Mouse (Mus musculus) testis, adult 2 months (tissue): ENCODE data around the gene Apex1. TPM values are rescaled to one million over a fixed set of nuclear protein-coding genes. Genes with fewer than 3 reads are reported as not detected.
"Not testable (repeated sequence)": the region's sequence is repeated elsewhere in the genome, so short reads cannot be mapped to it uniquely, and the experiment has no call there.

Experiments used
- H3K27ac ChIP-seq: fragments of 200-500 bp; 2 replicates; pipeline ENCODE4 v1.5.1; 2012; ENCODE audit warnings: low read depth, low read length; ENCODE audit not compliant: control insufficient read depth, insufficient read depth
- H3K27me3 ChIP-seq: fragments of 200-500 bp; 2 replicates; pipeline ENCODE4 v1.6.1; 2012; ENCODE audit warnings: mild to moderate bottlenecking, low read length, moderate library complexity; ENCODE audit not compliant: control insufficient read depth, insufficient read depth
- H3K36me3 ChIP-seq: fragments of 200-500 bp; 2 replicates; pipeline ENCODE4 v1.6.1; 2012; ENCODE audit warnings: mild to moderate bottlenecking, low read length; ENCODE audit not compliant: control insufficient read depth, insufficient read depth
- H3K4me1 ChIP-seq: fragments of 200-500 bp; 2 replicates; pipeline ENCODE4 v1.6.1; 2012; ENCODE audit warnings: low read length; ENCODE audit not compliant: control insufficient read depth, insufficient read depth
- H3K4me3 ChIP-seq: fragments of 200-500 bp; 2 replicates; pipeline ENCODE4 v1.5.1; 2012; ENCODE audit warnings: low read depth, mild to moderate bottlenecking, low read length, moderate library complexity, mixed read lengths; ENCODE audit not compliant: control insufficient read depth
- CTCF ChIP-seq: fragments of 200-500 bp; IDR thresholded peaks from 2 replicates; pipeline ENCODE4 v1.5.1; 2012; ENCODE audit warnings: low read depth, mild to moderate bottlenecking, inconsistent platforms, low read length, moderate library complexity; ENCODE audit not compliant: control insufficient read depth, insufficient read depth, insufficient replicate concordance
- POLR2A ChIP-seq: fragments of 200-500 bp; IDR thresholded peaks from 2 replicates; pipeline ENCODE4 v1.6.1; 2012; ENCODE audit warnings: low read depth, mild to moderate bottlenecking, inconsistent platforms, low read length, moderate library complexity; ENCODE audit not compliant: control insufficient read depth
- polyA plus RNA-seq: library from polyadenylated mRNA; depleted of rRNA; stranded (reverse); fragments of >200 nt; gene quantifications from 2 replicates; pipeline ENCODE4 v1.2.3, GENCODE M21; 2012

Gene Apex1
- polyA plus RNA-seq, 1 experiment = 33.9 TPM

DNA sequence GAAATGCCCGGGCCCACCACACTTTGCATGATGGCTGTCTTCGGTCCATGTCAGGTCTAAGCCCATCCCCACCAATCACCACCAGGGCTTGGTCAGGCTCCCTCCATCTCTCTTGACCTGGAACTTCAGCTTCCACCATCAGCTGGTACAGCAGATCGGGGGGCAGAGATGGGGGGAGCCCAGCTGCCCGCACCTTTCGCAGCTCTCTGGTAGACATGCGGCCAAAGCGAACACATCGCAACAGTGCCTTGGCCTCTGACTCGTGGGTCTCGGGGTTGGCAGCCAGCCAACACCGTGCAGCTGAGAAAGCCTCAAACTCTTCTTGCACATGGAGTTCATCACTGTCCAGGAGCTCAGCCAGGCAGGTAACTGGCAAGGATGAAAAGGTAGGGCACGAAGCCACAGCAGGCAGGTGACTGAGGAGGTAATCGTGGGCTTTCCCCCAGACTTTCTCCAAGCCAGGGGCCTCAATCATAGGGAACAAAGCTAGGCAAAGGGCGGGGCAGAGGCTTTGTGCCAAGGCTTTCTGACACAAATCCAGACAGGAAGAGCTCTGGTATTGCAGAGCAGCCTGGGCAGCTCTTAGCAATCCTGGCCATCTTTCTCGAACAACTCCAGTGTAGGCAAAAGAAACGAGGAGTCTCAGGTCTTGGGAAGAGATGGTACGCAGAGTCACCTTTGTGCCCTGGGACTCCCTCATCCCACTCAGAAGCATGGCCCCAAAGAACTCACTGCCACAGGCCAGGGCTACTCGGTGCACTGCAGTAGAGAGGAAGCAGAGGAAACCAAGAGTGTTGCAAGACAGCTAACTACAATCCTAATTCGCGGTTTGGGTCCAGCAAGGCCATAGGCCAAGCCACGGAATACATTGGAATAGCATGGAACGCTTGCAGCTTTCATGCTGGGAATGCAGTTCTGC, 32.0 kb upstream of the Apex1 start:
- Histone ChIP-seq H3K4me3 (no peak overlapping the region), H3K27ac (no peak overlapping the region), H3K4me1 (peaks cover 7% of the 10 kb centered on the region), H3K36me3 (no peaks in the 10 kb centered on the region), H3K27me3 (no peaks in the 10 kb centered on the region)
- no peak for TF ChIP-seq CTCF
- no peak for TF ChIP-seq POLR2A

DNA sequence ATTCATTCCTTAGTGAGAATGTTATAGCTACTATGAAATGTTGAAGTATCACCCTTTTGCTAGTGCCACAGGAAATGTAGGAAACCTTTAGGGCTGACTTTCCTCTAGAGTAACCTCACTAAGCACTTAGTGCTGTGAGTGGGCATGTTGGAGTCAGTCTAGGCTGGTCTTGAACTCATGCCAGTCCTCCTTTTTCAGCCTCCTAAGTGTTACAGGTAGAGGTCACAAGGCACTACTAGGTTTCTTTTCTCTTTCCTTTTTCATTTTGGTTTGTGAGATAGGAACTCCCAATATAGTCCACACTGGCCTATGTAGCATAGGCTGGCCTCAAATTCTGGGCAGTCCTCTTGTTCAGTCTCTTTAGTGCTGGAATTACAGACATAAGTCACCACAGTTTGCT, 29.4 kb upstream of the Apex1 start:
- TF ChIP-seq CTCF (no peak), POLR2A (no peak)
- Histone ChIP-seq H3K4me3 (no peak overlapping the region), H3K27ac (no peak overlapping the region), H3K4me1 (peaks cover 7% of the 10 kb centered on the region), H3K36me3 (no peaks in the 10 kb centered on the region), H3K27me3 (no peaks in the 10 kb centered on the region)

DNA sequence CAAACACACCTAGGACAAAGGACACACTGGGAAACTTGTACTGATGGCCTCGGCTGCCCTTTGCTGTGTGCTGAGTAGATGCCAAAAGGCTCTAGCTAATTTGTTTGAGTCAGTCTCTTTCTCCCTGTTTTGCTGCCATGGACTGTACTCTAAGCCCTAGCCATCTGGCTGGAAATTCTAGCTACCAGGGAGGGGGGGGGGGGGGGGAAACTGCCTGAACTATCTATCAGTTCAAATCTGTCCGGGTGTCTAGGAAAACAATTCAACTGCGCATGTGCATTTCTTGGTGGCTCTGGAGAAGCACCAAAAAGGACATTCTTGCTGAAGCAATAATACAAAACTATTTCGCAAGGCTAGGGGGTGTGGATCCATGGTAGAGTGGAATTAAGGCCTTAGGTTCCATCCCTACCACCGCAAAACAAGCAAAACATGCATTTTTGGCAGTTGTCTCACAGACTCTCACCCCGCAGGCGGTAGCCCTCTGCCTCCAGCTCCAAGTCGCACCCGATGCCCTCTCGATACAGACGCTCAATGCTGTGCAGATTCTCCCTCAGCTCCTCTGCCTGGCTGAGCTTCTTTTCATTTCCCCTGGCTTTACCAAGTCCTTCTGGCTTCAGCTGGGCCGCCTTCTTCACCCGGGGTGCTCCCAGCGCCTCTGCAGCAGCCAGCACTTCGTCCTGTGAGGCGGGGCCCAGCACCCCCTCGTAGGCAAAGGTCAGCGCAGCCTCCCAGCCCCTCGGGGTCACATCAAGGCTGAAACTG, 28.6 kb upstream of the Apex1 start:
- Histone ChIP-seq H3K4me3 (peak overlapping the region; percentile 75), H3K36me3 (no peaks in the 10 kb centered on the region), H3K4me1 (peaks cover 7% of the 10 kb centered on the region), H3K27me3 (no peaks in the 10 kb centered on the region), H3K27ac (no peak overlapping the region)
- TF ChIP-seq POLR2A = no peak
- no peak for TF ChIP-seq CTCF

DNA sequence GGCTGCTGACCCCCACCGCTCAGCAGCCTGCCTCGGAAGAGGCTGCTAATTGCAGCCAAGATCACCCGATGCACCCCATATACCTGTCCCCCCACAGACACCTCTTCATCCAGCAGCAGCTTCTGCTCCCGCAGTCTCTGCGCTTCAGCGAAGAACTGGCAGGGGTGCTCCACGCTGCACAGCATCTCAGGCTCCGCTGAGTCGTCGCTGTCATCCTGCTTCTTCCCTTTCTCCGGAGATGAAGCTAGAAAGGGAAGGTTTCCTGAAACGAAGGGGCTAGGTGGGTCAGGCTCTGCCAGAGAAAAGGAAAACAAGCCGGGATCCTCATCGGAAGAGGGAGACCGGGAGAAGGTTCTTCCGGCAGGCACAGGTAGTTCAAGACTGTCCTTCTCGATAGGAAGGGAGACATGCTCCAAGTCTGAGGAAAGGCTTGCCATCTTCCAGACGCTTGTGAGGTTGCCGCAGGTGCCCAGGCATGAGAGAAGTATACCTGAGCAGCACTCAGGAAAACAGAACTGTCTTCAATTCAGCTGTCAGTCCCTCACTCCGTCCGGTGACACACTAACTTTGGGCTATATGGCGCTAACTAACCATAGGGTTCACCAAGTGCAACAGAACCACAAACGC, 27.9 kb upstream of the Apex1 start:
- Histone ChIP-seq H3K27me3 (no peaks in the 10 kb centered on the region), H3K27ac (no peak overlapping the region), H3K36me3 (no peaks in the 10 kb centered on the region), H3K4me1 (peaks cover 7% of the 10 kb centered on the region), H3K4me3 (peak overlapping the region; percentile 75)
- TF ChIP-seq POLR2A = no peak
- no peak for TF ChIP-seq CTCF

DNA sequence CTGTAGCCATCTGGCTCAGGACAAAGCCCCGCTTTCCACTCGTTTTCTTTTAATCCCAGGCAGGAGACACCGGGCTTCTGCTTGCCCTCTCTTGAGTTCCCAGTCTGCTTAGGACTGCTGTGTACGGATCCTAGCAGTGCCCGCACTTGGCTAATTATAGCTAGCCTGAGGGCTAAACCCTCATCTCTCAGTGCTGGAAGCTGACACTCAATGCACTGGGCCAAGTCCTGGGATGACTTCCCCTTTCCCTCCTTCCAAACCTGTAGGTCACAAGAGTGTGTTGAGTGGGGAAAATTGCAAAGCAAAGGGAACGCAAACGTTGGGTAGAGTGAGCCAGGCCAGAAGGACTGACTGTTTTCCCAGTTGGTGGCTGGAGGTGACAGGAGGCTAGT, 27.4 kb upstream of the Apex1 start, which contains the start of gene Klhl33:
TSS of gene Klhl33 (minus strand) at position 134 of the 392 bp plus-strand sequence.
- TF ChIP-seq POLR2A = no peak
- no peak for TF ChIP-seq CTCF
- H3K36me3 ChIP-seq = no peaks in the 10 kb centered on the region
- H3K27ac ChIP-seq = no peak within 1 kb of the TSS
- H3K27me3 ChIP-seq = no peaks in the 10 kb centered on the region
- peak within 1 kb of the TSS; percentile 75 for H3K4me3 ChIP-seq
- peaks cover 7% of the 10 kb centered on the region for H3K4me1 ChIP-seq

DNA sequence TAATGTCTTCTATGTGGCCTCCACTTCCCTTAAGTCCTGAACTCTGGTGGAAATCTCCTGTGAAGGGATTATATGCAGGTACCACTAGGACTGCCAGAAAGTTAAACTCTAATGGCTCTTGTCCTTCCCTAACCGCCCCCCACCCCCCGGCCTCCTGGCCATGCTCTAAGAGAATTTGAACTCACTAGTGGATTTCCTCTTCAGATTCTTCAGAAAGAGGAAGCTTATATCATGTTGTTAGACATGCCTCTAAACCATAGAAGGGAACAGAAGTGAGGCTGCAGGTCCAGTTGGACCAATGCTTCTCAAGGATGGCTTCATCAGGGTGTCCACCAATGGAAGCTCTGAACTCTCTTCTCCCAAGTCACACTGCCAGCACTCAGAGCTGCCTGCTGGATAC, 26.8 kb upstream of the Apex1 start:
- not testable (repeated sequence) for H3K27me3 ChIP-seq, H3K4me3 ChIP-seq, H3K4me1 ChIP-seq, H3K36me3 ChIP-seq, H3K27ac ChIP-seq

DNA sequence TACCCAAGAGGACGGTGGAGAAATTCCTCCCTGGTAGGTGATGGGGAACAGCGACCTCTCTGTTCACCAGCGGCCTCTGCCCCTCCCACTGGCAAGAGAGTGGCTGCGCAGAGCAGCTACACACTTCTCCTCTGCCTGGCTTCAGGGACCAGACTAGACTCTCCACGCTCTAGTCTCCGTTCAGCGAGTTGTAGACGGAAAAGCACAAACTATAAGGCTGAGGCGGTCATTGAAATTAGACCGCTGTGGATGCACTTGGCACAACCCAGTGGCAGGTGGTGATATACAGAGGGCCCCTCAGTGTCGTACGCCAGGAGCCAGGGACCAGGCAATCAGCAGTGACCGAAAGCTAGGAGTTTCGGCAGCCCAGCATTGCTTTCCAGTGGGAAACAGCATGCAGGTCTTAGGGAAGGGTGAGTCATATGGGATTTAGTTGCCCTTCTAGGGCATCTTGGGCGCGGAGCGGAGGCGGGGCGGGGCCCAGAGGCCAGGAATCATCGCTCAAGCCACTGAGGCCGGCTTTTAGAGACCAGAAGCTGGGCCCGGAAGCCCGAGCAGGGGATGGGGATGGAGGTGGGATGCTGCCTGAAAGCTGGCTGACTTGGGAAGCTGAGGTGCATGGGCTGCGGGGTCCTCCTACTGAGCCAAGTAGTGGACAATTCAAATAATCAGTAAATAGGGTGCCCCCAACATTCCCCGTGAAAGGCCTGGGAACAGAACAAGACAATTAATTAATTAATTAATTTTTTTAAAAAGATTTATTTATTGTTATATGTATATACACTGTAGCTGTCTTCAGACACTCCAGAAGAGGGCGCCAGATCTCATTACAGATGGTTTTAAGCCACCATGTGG, 20.6 kb upstream of the Apex1 start:
- H3K4me1 ChIP-seq = peaks cover 3% of the 10 kb centered on the region
- no peaks in the 10 kb centered on the region for H3K27me3 ChIP-seq
- peak overlapping the region; percentile 9 for H3K4me3 ChIP-seq
- H3K36me3 ChIP-seq = no peaks in the 10 kb centered on the region
- TF ChIP-seq POLR2A (no peak), CTCF (peak; percentile 42; the same call in 1 of the 2 replicates)
- no peak overlapping the region for H3K27ac ChIP-seq
